Mouse (Mus musculus) megakaryocyte, embryonic 14.5 days (primary cell): ENCODE results near the gene Olfr435.

Experiments used
- FLI1 ChIP-seq: IDR thresholded peaks from 2 replicates; pipeline ENCODE4 v1.6.1; 2012; ENCODE audit warnings: low read length, inconsistent platforms, mixed read lengths
- GATA1 ChIP-seq: IDR thresholded peaks from 3 replicates; pipeline ENCODE4 v1.6.1; 2012; ENCODE audit warnings: mixed read lengths, low read length, inconsistent platforms, borderline replicate concordance

DNA sequence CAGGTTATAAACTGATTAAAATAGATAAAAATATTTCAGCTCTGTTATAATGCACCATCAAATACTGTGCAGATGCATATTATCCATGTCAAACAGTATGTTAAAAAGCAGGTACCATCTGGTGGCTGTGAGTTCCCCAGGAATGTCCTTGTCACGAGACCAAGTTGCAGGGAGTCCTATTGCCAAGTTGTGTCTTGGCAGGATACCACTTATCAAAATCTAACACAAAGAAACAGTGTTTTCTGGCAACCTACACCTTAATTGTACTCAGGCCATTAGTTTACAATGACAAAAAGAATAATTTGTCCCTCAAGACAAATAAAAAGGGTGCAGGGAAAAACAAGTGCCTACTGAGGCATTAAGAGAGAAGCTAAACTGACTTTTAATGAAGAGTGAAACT, 37.4 kb upstream of the Olfr435 start:
- TF ChIP-seq GATA1: no peak
- no peak for TF ChIP-seq FLI1
